Mouse (Mus musculus): ENCODE results near the gene Ntsr2. TPM values are rescaled to one million over a fixed set of nuclear protein-coding genes. Genes with fewer than 3 reads are reported as not detected.
A peak's percentile ranks its signal among the peaks of the same experiment; 100 is the strongest.

The Ntsr2 gene
- not detected in 2 replicates for polyA plus RNA-seq (2015; fragmentation: Nextera tagmentation; extraction: Ambion mirVana)

GRCm38 (mm10) chr12:16653332-16654093 is at the start of gene Ntsr2:
Ntsr2 (plus strand) TSS chr12:16653382.
- Histone ChIP-seq H3K27me3 (peaks cover 50% of the 10 kb centered on the region), H3K27ac (no peak within 1 kb of the TSS), H3K4me2 (replicated peaks) (peak within 1 kb of the TSS; percentile 68), H3K36me3 (no peaks in the 10 kb centered on the region), H3K4me3 (peak within 1 kb of the TSS; percentile 39), H3K9ac (no peak within 1 kb of the TSS), H3K9me3 (no peaks in the 10 kb centered on the region), H3K4me1 (peaks cover 9% of the 10 kb centered on the region)
- 6% methylated on average over 58 of the region's 58 CpGs for whole genome bisulfite sequencing
- peak; percentile 89 for ATAC-seq (ENCODE audit: low FRiP score, low read depth)

GRCm38 (mm10) chr12:16605624-16606023 is 47.6 kb upstream of the Ntsr2 start:
- 57% methylated on average over 5 of the region's 5 CpGs for WGBS
- Histone ChIP-seq H3K27me3 (no peaks in the 10 kb centered on the region), H3K36me3 (no peaks in the 10 kb centered on the region), H3K4me2 (replicated peaks) (no peak overlapping the region), H3K9me3 (peaks cover 10% of the 10 kb centered on the region), H3K4me1 (no peaks in the 10 kb centered on the region), H3K27ac (no peak overlapping the region), H3K9ac (no peak overlapping the region), H3K4me3 (no peak overlapping the region)
- no peak for ATAC-seq (ENCODE audit: low FRiP score, low read depth)

DNA sequence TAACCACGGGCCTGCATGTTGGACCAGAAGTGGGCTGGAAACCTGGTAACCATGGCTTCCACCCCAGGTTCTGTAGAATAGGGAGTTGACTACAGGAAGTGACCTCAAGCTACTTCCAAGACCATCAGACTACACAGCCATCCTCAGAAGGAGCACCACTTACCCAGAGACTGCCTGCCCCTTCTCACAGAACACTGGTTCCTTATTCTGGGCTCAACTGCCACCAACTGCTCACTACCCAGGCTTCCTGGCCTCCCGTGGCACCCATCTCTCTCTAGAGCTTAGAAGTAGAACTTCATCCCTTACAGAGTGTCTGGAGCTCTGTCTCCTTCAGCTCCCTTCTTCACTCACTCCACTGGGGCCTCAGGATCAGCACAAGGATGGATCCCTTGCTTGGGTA is 42.2 kb upstream of the Ntsr2 start, which contains the start of gene Lpin1:
TSS of gene Lpin1 (minus strand) at position 31 of the 400 bp plus-strand sequence.
- Histone ChIP-seq H3K4me1 (no peaks in the 10 kb centered on the region), H3K36me3 (no peaks in the 10 kb centered on the region), H3K9me3 (peaks cover 10% of the 10 kb centered on the region), H3K27me3 (no peaks in the 10 kb centered on the region), H3K4me3 (no peak within 1 kb of the TSS), H3K4me2 (replicated peaks) (no peak within 1 kb of the TSS), H3K27ac (no peak within 1 kb of the TSS), H3K9ac (no peak within 1 kb of the TSS)
- no peak for ATAC-seq (ENCODE audit: low FRiP score, low read depth)
- 88% methylated on average over 2 of the region's 2 CpGs for WGBS

GRCm38 (mm10) chr12:16614556-16614955 is 38.6 kb upstream of the Ntsr2 start:
- no peak overlapping the region for H3K27ac ChIP-seq
- H3K4me3 ChIP-seq = no peak overlapping the region
- no peaks in the 10 kb centered on the region for H3K36me3 ChIP-seq
- no peak overlapping the region for H3K9ac ChIP-seq
- 64% methylated on average over 3 of the region's 3 CpGs for WGBS
- peaks cover 6% of the 10 kb centered on the region; the same call in 1 of the 2 replicates for H3K9me3 ChIP-seq
- H3K27me3 ChIP-seq = no peaks in the 10 kb centered on the region
- H3K4me1 ChIP-seq = peaks cover 15% of the 10 kb centered on the region
- H3K4me2 ChIP-seq (replicated peaks) = no peak overlapping the region
- ATAC-seq (ENCODE audit: low FRiP score, low read depth) = no peak

- no peak for ATAC-seq (ENCODE audit: low FRiP score, low read depth)
- H3K4me3 ChIP-seq = no peak overlapping the region
- H3K27me3 ChIP-seq = no peaks in the 10 kb centered on the region
- H3K9ac ChIP-seq = no peak overlapping the region
- H3K4me1 ChIP-seq = peaks cover 19% of the 10 kb centered on the region
- H3K9me3 ChIP-seq = no peaks in the 10 kb centered on the region
- WGBS = 81% methylated on average over 2 of the region's 2 CpGs
- H3K36me3 ChIP-seq = no peaks in the 10 kb centered on the region
- H3K27ac ChIP-seq = no peak overlapping the region
- H3K4me2 ChIP-seq (replicated peaks) = no peak overlapping the region
These were observed 37.4 kb upstream of the Ntsr2 start for GRCm38 (mm10) chr12:16615738-16616137.

DNA sequence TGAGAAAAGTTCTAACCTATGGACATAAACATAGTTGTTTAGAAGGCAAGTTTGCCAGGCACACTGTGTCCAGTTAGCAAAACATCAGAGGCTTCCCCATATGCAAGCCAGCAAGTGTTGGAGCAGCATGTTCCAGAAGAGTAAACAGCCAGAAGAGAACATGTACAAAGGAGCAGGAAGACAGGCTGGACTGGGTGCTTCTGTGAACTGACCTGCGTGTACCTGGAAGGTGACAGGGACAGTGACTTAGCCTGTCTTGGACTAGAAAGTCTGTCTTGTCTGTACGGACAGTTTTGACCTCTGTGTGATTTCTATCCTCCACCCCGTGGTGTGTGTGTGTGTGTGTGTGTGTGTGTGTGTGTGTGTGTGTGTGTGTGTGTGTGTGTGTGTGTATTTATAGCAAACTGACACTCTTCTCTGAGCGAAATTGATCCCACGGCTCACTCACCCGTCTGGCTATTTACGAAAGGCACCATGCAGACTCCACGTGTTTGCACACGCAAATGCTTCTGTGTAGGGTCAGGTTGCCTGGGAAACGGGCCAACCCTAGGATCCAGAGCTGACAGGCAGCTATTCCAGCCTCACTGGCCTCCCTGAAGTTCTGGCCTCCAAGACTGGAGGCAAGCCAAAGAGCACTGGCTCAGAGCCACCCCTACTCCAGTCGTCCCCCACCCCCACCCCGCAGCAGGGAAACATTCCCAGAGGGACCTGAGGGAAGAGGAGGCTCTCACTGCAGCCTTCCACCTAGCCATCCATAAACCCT is 34.5 kb upstream of the Ntsr2 start:
- H3K4me3 ChIP-seq = no peak overlapping the region
- WGBS = 30% methylated on average over 12 of the region's 12 CpGs
- no peak overlapping the region for H3K9ac ChIP-seq
- peak; percentile 88 for ATAC-seq (ENCODE audit: low FRiP score, low read depth)
- no peaks in the 10 kb centered on the region for H3K27me3 ChIP-seq
- peaks cover 19% of the 10 kb centered on the region for H3K4me1 ChIP-seq
- no peak overlapping the region for H3K27ac ChIP-seq
- no peaks in the 10 kb centered on the region for H3K36me3 ChIP-seq
- no peaks in the 10 kb centered on the region for H3K9me3 ChIP-seq
- 0 out of 2 replicates have a peak overlapping the region, but pooled peaks have one; percentile 7 for H3K4me2 ChIP-seq (replicated peaks)

GRCm38 (mm10) chr12:16619453-16619852 is 33.7 kb upstream of the Ntsr2 start:
- Histone ChIP-seq H3K4me2 (replicated peaks) (no peak overlapping the region), H3K27ac (no peak overlapping the region), H3K9me3 (no peaks in the 10 kb centered on the region), H3K9ac (no peak overlapping the region), H3K4me3 (no peak overlapping the region), H3K4me1 (peaks cover 19% of the 10 kb centered on the region), H3K27me3 (no peaks in the 10 kb centered on the region), H3K36me3 (no peaks in the 10 kb centered on the region)
- 77% methylated on average over 6 of the region's 6 CpGs for WGBS
- ATAC-seq (ENCODE audit: low FRiP score, low read depth) = no peak

DNA sequence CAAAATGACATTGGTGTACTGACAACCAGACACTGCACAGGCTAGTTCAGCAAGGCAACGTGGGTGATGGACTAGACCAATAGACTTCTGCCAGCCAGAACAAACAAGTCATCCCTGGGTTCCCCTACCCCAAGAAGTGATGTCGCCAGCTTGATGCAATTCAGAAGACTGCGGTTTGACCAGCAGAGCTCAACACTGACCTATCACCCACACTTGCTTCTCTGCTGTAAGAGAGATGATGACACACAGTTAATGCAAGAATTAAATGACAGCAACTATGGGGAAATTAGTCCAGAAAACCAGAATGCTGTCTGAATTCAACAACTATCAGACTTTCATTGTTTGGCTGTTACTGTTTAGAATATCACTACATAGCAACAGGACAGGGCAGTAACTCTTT is 33.0 kb upstream of the Ntsr2 start:
- Histone ChIP-seq H3K4me1 (peaks cover 19% of the 10 kb centered on the region), H3K4me3 (no peak overlapping the region), H3K36me3 (no peaks in the 10 kb centered on the region), H3K9me3 (no peaks in the 10 kb centered on the region), H3K9ac (no peak overlapping the region), H3K27ac (no peak overlapping the region), H3K27me3 (no peaks in the 10 kb centered on the region), H3K4me2 (replicated peaks) (no peak overlapping the region)
- no peak for ATAC-seq (ENCODE audit: low FRiP score, low read depth)
- WGBS = 76% methylated on average over 3 of the region's 3 CpGs

- ATAC-seq (ENCODE audit: low FRiP score, low read depth) = no peak
- H3K27ac ChIP-seq = no peak overlapping the region
- no peak overlapping the region for H3K4me2 ChIP-seq (replicated peaks)
- 77% methylated on average over 7 of the region's 7 CpGs for WGBS
- no peaks in the 10 kb centered on the region for H3K36me3 ChIP-seq
- no peak overlapping the region for H3K9ac ChIP-seq
- no peaks in the 10 kb centered on the region for H3K27me3 ChIP-seq
- no peak overlapping the region for H3K4me3 ChIP-seq
- no peaks in the 10 kb centered on the region for H3K4me1 ChIP-seq
- no peaks in the 10 kb centered on the region for H3K9me3 ChIP-seq
These were observed 22.9 kb upstream of the Ntsr2 start for GRCm38 (mm10) chr12:16630152-16630865.

DNA sequence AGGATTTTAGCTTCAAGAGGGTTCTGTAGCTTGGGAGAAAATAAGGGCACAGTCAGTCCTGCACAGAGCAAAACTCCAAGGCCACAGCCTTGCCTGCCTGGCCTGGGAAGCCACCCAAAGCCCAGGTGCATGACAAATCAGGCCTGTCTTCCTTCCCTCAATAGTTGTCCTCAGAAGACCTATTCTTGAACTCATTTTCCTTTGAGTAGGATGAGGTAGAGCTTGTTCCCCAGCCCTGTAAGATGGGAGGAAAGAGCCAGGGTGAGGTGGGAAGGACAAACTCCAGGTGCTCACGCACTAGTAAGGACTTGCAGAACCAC is 22.4 kb upstream of the Ntsr2 start:
- ATAC-seq (ENCODE audit: low FRiP score, low read depth) = no peak
- 82% methylated on average over 1 of the region's 1 CpGs for WGBS
- Histone ChIP-seq H3K9me3 (no peaks in the 10 kb centered on the region), H3K4me2 (replicated peaks) (no peak overlapping the region), H3K27me3 (no peaks in the 10 kb centered on the region), H3K9ac (no peak overlapping the region), H3K4me3 (no peak overlapping the region), H3K4me1 (no peaks in the 10 kb centered on the region), H3K36me3 (no peaks in the 10 kb centered on the region), H3K27ac (no peak overlapping the region)

- no peak for ATAC-seq (ENCODE audit: low FRiP score, low read depth)
- WGBS = 81% methylated on average over 2 of the region's 2 CpGs
- no peaks in the 10 kb centered on the region for H3K9me3 ChIP-seq
- no peak overlapping the region for H3K4me2 ChIP-seq (replicated peaks)
- no peaks in the 10 kb centered on the region for H3K27me3 ChIP-seq
- no peaks in the 10 kb centered on the region for H3K4me1 ChIP-seq
- H3K27ac ChIP-seq = no peak overlapping the region
- H3K36me3 ChIP-seq = no peaks in the 10 kb centered on the region
- H3K4me3 ChIP-seq = no peak overlapping the region
- no peak overlapping the region for H3K9ac ChIP-seq
These were observed 21.8 kb upstream of the Ntsr2 start for GRCm38 (mm10) chr12:16631423-16631822.

- Histone ChIP-seq H3K4me3 (no peak overlapping the region), H3K27ac (no peak overlapping the region), H3K27me3 (no peaks in the 10 kb centered on the region), H3K9me3 (no peaks in the 10 kb centered on the region), H3K4me1 (no peaks in the 10 kb centered on the region), H3K9ac (no peak overlapping the region), H3K36me3 (no peaks in the 10 kb centered on the region), H3K4me2 (replicated peaks) (no peak overlapping the region)
- no peak for ATAC-seq (ENCODE audit: low FRiP score, low read depth)
- 78% methylated on average over 6 of the region's 6 CpGs for WGBS
These were observed 19.9 kb upstream of the Ntsr2 start for GRCm38 (mm10) chr12:16633235-16633634.

Measured in limb, embryonic 13.5 days (tissue).